Mouse (Mus musculus): ENCODE measurements around the gene Mul1.
"Not testable (repeated sequence)": the region's sequence is repeated elsewhere in the genome, so short reads cannot be mapped to it uniquely, and the experiment has no call there.

Mul1 gene

GRCm38 (mm10) chr4:138434347-138435316, at the start of gene Mul1:
Gene Mul1 (plus strand): TSS chr4:138434671.
- DNase-seq (ENCODE audit: low read depth in 2 of 2, low spot score in 2 of 2) = peak; percentile 90 to 96

GRCm38 (mm10) chr4:138393703-138394102, 40.8 kb upstream of the Mul1 start:
- no peak for DNase-seq (ENCODE audit: low read depth in 2 of 2, low spot score in 2 of 2)

- DNase-seq (ENCODE audit: low read depth in 2 of 2, low spot score in 2 of 2) = no peak
Measured at GRCm38 (mm10) chr4:138395087-138395970, 39.1 kb upstream of the Mul1 start.

GRCm38 (mm10) chr4:138395971-138396645, 38.4 kb upstream of the Mul1 start, which contains the start of gene Fam43b:
Gene Fam43b (minus strand): TSS chr4:138396528.
- no peak for DNase-seq (ENCODE audit: low read depth in 2 of 2, low spot score in 2 of 2)

GRCm38 (mm10) chr4:138396711-138397110, 37.8 kb upstream of the Mul1 start:
- no peak for DNase-seq (ENCODE audit: low read depth in 2 of 2, low spot score in 2 of 2)

GRCm38 (mm10) chr4:138404806-138405205, 29.7 kb upstream of the Mul1 start:
- peak; percentile 19 to 33 for DNase-seq (ENCODE audit: low read depth in 2 of 2, low spot score in 2 of 2)

- no peak for DNase-seq (ENCODE audit: low read depth in 2 of 2, low spot score in 2 of 2)
Measured at GRCm38 (mm10) chr4:138407479-138408194, 26.8 kb upstream of the Mul1 start.

- no peak for DNase-seq (ENCODE audit: low read depth in 2 of 2, low spot score in 2 of 2)
Measured at GRCm38 (mm10) chr4:138411011-138411410, 23.5 kb upstream of the Mul1 start.

GRCm38 (mm10) chr4:138411504-138412121, 22.9 kb upstream of the Mul1 start:
- no peak for DNase-seq (ENCODE audit: low read depth in 2 of 2, low spot score in 2 of 2)

GRCm38 (mm10) chr4:138414725-138415124, 19.7 kb upstream of the Mul1 start:
- DNase-seq (ENCODE audit: low read depth in 2 of 2, low spot score in 2 of 2) = no peak

GRCm38 (mm10) chr4:138415991-138416390, 18.5 kb upstream of the Mul1 start:
- no peak for DNase-seq (ENCODE audit: low read depth in 2 of 2, low spot score in 2 of 2)

GRCm38 (mm10) chr4:138416414-138416813, 18.1 kb upstream of the Mul1 start:
- no peak for DNase-seq (ENCODE audit: low read depth in 2 of 2, low spot score in 2 of 2)

- DNase-seq (ENCODE audit: low read depth in 2 of 2, low spot score in 2 of 2) = no peak
Measured at GRCm38 (mm10) chr4:138417882-138418281, 16.6 kb upstream of the Mul1 start.

- no peak for DNase-seq (ENCODE audit: low read depth in 2 of 2, low spot score in 2 of 2)
Measured at GRCm38 (mm10) chr4:138418340-138418957, 16.0 kb upstream of the Mul1 start.

- no peak for DNase-seq (ENCODE audit: low read depth in 2 of 2, low spot score in 2 of 2)
Measured at GRCm38 (mm10) chr4:138425028-138425427, 9.4 kb upstream of the Mul1 start.

- not testable (repeated sequence) for DNase-seq (ENCODE audit: low read depth in 2 of 2, low spot score in 2 of 2)
Measured at GRCm38 (mm10) chr4:138425604-138426003, 8.9 kb upstream of the Mul1 start.

- peak; percentile 23 to 49 for DNase-seq (ENCODE audit: low read depth in 2 of 2, low spot score in 2 of 2)
Measured at GRCm38 (mm10) chr4:138426778-138427705, 7.4 kb upstream of the Mul1 start.

GRCm38 (mm10) chr4:138429778-138430177, 4.7 kb upstream of the Mul1 start:
- peak in 1 of 2 experiments; percentile 23 for DNase-seq (ENCODE audit: low read depth in 2 of 2, low spot score in 2 of 2)
